Mouse (Mus musculus) gonadal fat pad, adult 2 months (tissue): ENCODE measurements around the gene Mt2. TPM values are rescaled to one million over a fixed set of nuclear protein-coding genes. Genes with fewer than 3 reads are reported as not detected.
"Not testable (repeated sequence)": the region's sequence is repeated elsewhere in the genome, so short reads cannot be mapped to it uniquely, and the experiment has no call there.

Experiments
- DNase-seq: peaks from one replicate; pipeline ENCODE4 v3.0.0-alpha.2; 2012; ENCODE audit warnings: low read depth
- polyA plus RNA-seq: library from polyadenylated mRNA; depleted of rRNA; stranded (reverse); fragments of >200 nt; gene quantifications from 2 replicates; pipeline ENCODE4 v1.2.3, GENCODE M21; 2012; rRNA removed

The Mt2 gene
- 147 and 159 TPM in 2 replicates for polyA plus RNA-seq

DNA sequence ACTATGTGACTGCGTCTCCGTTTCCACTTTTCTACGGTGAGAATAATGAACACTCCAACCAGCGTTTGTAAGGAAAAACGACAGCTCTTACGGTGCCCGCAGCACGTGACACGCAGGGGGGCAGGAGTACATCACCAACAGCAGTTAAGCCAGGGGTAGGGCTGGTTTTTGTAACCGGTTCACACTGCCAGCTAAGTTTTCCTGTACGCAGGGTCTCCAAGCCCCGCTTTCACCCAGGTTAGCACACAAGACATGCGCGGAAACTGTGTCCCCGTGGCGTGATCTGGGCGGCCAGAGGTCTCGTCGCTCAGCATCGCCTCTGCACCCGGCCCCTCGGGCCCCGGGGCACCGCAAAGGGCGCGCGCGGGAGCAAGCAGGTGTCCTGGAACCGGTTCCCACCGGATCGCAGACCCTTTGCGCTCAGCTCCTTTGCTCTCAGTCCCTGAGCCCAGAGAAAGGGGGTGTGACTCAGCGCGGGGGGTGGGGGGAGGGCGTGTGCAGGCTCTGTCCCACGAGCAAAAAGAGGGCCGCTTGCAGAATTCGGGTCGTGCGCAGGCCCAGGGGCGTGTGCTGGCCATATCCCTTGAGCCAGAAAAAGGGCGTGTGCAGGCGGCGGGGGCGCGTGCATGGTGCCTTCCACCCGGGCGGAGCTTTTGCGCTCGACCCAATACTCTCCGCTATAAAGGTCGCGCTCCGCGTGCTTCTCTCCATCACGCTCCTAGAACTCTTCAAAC lies at the start of gene Mt2:
Gene Mt2 (plus strand): TSS at position 590 of the 734 bp plus-strand sequence.
- DNase-seq, result no peak

DNA sequence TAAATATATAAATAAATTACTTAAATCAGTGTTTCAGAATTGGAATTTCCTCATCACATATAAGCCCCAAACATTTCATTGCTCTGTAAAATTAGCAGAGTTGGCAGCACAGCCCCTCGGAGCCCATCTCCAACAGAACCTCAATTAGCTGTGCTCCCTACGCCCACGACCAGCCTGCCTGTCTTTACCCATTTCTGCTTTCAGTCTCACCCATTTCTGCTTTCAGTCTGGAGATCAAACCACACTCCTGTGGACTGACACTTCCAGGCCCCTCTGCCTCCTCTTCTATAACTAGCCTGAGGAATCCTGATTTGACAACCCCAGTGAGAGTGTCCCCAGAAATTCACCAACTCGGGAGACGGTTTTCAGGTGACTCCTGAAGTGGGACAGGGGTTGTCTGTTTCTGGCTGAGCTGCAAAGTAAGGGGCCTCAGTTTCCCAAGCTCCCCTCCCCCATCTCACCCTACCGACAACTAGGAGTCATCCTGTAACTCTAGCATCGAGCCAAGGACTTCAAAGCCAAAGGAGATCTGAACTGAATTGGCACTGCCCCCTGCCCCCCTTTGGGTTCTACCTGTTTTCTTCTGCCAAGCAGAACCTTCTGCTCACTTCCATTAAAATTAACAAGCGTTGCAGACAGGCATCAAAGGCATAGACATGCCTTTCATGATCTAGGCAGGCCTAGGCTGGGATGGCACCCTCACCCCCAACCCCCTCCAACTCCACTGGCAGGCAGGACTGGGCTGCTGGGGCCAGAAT lies 49.6 kb upstream of the Mt2 start:
- no peak for DNase-seq

DNA sequence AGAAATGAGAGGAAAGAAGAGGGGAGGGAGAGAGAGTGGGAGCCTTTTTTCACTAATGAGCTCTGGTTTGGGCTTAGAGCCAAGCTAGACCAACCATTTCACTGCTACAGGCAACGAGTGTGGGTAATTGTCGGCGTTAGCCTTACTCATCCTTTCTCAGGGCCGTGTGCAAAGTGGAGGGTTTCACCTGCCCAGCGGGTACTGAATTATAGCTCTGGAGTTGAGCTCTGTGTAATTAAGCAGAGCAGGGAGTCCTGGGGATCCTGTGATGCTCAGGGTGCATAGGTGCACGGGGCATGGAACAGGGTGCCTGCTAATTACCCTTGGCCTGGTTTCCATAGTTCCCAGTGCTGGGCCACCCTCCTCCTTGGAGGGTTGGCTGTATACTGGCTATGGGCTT lies 44.8 kb upstream of the Mt2 start:
- DNase-seq, result no peak

DNA sequence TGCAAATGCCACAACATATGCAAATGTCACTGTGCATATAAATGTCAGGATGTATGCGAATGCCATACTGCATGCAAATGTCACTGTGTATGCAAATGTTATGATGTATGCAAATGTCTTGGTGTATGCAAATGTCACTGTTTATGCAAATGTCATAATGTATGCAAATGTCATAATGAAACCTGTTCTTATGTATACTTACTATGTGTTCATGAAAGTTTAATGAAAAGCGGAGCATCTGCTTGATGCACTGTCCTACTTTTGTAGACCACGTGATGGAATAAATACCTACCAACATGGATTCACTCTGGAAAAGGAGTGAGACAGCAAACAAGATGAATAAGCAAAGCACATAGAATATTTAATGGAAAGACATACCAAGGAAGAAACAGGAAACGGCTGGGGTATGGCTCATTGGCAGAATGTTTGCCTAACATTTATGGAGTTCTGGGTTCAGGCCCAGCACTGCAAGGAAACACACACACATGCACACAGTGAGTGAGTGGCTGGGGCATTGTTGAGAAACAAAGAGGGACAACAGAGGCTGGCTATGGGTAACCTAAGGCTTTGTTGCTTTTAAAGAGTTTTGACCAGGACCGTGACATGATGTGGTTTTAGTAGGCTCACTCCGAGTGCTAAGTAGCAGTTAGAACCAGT lies 43.2 kb upstream of the Mt2 start:
- DNase-seq, result no peak

DNA sequence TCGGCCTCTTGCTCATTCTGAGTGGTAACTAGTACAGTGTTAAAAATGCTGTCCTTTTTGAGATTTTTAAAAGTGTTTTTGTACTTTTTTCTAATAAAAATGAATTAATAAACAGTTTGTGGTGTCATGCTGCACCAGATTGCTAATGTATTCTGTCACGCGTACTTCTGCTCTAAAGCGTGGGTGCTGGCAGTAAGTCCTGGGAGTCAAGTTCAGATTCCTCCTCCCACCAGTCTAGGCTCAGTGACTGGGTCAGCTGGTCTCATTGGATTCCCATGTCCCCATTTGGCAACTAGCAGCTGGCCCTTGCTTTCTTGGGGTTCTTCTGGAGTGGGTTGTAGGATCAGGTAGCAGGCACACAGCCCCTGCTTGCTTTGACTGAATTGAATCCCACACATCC lies 42.3 kb upstream of the Mt2 start:
- DNase-seq, result no peak

DNA sequence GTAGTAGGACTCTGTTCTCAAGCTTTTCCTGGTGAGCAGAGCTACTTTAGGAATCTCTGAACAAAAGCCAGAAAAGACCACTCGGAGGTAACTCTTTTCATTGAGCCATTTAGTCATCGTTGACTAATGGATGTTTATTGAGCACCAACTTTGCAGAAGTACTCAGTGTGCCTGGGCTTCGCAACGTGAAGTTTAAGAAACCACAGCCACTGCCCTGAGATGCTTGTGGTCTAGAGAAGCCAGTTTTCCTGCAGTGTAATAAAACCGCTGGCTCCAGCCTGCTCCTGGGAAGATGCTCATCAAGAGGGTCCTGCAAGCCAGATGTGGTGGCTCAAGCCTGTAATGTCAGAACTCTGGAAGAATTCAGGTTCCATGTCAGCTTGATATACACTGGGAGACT lies 40.4 kb upstream of the Mt2 start:
- DNase-seq, result no peak

DNA sequence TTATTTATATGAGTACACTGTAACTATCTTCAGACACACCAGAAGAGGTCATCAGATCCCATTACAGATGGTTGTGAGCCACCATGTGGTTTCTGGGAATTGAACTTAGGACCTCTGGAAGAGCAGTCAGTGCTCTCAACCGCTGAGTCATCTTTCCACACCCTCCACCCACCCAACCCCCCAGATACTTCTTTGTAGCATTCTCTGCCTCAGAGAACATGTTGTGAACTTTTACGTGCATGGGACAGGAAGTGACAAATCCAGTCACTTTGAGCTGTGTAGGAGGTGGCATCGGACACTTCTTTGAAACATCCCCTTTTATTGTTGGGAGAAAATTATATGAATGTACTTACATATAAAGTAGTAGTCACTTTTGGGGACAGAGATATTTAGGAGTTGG lies 37.9 kb upstream of the Mt2 start:
- not testable (repeated sequence) for DNase-seq

DNA sequence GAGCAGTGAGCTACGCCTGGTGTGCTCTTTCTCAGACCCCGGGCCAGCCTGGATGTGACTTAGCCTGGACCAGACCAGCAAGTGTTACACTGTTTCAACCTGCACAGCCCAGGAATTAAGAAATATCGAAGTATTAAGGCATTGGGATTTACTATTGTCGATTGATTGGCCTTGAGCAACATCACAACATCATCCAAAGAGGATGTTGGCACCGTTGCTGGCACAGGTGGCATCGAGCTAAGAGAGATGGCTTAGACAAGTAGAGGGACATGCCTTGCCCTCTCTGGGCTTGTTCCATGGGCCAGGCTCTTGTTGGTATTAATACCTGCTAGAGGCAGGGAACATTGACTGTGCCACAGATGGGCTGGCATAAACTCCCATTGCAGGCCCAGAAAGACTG lies 36.9 kb upstream of the Mt2 start:
- DNase-seq, result peak; percentile 74

DNA sequence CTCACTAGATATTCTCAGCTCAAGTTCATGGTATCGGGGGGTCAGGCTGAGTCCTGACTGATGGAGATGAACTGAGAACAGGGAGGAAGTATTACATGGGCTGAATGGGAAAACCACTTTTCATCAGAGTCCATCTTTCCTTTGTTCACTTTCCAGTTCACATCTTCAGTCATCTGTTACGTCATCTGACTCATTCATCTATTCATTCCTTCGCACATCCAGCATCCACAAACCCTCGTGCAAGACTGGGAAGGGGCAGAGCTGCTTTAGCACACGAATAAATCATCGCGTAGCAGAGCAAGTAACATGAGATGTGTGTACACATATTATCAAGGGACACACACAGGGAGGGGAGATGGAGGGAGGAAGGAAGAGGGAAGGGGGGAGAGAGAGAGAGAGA lies 36.3 kb upstream of the Mt2 start:
- DNase-seq, result no peak

DNA sequence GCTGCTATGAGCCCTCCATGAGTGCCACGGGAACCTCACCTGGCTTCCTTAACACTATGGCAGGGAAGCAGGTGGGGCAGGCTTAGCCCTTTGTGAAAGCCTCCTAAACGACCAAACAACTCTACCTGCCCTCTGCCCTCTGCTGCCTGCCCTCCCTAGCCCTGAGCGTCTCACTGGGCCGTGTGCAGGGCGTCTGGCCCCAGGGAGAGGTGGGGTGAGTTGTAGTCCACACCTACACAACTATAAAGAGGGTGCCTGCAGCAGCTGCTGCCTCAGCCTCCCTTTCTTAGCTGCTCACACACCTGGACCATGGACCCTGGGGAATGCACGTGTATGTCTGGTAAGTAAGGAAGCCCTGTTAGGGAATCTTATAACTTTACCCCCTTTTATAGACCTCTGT lies 35.5 kb upstream of the Mt2 start, which contains the start of gene Mt4:
Gene Mt4 (plus strand): TSS at position 265 of the 400 bp plus-strand sequence.
- no peak for DNase-seq

DNA sequence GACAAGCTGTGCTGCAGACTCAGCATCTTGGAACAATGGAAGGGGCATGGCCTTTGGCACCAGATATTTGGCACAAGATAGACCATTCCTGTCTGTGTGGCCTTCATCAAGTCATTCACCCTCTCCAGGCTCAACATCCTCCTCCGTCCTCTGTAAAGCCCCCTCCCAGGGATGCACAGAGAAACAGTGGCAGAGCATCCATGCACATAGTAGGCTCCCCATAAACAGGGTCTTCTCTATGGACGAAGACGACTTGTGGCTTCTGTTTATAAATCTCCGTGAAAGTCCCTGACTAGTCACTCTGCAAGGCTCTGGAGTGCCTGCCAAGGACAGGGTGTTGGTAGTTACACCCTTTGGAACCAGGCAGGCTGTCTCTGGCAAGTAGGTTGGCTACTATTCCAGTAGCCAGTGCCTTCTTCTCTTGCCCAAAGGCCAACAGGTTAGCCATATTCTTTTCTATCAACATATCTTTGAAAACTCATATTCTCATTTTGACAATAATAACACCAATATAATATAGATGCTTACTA lies 32.1 kb upstream of the Mt2 start:
- DNase-seq, result no peak

DNA sequence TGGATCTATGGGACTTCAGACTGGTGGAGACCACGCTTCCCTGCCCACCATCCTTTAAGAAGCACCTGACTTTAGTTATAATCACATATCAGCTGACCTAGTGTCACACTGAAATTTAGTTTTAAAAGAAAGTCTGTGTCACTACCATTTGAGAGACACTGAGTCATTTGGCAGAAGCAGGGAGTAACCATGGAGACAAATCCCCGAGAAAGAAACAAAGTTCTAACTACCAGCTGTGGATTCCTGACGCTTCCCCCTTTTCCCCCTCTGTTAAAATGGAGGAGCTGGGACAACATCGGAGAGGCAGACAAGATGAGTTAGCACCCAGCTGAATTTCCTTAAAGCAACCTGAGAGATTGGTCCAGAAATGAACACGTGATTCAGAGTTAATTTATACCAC lies 24.2 kb upstream of the Mt2 start:
- no peak for DNase-seq

DNA sequence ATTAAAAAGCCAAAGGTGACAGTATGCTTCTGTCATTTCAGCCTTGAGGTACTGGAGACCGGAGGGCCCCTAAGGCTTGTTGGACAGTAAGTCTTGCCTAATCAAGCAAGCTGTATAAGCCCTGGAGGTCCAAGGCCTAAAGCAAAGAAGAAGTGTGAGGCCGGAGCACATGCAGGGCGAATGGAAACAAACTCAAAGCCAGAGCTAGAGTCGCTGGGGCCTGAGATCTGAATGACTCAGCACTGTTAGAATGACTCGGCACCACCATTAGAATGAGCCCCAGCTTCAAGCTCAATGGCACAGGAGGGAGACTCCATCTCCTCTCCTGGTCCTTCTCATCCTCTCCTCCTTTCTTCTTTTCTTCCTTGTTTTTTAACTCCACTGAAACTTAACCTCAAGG lies 21.5 kb upstream of the Mt2 start:
- DNase-seq, result no peak

DNA sequence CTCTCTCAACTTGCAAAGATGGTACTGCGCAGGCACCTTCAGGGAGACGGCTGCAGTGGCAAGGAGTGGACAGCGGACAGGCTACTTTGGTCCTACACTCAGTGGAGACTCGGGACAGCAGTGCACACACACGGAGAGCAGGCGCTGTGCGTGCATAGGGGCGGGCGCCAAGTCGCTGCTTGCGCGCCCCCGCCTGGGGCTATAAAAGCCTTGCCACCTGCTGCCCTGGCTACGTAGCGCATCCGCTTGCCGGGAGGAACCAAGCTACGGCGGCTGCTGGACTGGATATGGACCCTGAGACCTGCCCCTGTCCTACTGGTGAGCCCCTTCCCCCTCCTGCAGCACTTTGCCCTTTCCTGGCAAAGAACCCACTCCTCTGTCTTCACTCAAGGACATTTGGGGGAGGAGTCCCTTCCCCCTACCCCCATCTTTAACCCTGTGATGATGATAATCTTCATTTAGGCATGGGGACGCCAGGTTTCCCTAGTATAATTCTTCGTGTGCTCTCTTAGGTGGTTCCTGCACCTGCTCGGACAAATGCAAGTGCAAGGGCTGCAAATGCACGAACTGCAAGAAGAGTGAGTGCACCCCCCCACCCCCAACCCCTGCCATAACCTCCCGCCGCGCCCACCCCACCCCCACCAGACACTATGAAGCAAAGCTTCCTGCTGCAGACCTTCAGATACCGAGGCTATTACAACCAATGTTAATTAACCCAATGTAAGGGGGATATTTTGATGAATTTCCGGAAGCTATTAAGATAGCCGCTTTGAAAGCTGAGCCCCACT lies 19.8 kb upstream of the Mt2 start, which contains the start of gene Mt3:
Gene Mt3 (plus strand): TSS at position 95 of the 788 bp plus-strand sequence.
- DNase-seq, result no peak

DNA sequence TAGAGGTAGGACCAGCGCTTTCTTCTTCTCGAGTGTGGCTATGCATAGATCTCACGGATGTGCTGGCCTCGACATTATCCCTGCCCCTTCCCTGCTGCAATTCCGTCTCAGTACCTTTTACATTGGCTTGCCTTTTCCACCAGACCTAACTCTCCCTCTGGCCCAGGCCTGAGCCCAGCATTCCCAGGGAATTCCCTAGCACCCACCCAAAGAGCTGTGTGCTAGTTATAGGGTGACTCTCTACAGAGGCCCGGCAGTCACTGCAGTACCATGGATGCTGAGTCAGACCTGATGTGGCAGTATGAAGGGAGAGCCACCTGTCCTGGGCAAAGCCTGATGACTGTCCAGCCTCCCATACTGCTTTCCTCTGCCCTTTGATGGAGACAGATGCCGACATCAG lies 19.0 kb upstream of the Mt2 start:
- DNase-seq, result no peak

DNA sequence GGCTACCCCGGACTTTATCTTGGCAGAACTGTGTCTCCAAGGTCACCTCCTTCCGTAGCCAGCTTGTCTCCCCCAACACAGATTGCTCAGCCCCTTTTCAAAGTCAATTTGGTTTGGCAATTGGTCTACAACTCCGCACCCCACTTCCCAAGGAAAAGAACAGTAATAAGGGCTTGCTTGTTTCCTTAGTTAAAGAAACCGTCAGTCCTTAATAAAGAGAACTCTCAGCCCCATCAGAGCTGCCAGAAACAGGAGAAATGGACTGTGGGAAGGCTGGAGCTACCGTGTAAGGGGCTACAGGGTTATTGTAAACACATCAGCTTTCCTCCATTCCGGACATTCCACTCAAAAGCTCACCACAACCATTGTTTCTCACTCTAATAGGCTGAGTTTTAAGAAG lies 17.9 kb upstream of the Mt2 start:
- DNase-seq, result no peak

DNA sequence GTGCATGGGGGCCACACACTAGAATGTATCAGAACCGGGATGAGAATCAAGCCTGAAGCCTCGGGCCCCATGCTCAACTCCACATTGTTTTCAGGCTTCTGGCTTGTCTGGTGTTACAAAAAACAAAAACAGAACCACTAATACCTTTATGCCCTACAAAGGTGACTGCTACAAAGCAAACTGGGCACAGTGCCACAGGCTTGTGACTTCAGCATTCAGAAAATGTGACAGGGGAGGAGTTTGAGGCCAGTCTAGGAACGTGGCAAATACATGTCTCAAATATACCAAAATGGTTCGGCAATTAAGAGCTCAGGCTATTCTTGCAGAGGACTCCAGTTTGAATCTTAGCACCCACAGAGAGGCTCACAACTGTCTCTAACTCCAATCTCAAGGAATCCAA lies 16.4 kb upstream of the Mt2 start:
- no peak for DNase-seq

DNA sequence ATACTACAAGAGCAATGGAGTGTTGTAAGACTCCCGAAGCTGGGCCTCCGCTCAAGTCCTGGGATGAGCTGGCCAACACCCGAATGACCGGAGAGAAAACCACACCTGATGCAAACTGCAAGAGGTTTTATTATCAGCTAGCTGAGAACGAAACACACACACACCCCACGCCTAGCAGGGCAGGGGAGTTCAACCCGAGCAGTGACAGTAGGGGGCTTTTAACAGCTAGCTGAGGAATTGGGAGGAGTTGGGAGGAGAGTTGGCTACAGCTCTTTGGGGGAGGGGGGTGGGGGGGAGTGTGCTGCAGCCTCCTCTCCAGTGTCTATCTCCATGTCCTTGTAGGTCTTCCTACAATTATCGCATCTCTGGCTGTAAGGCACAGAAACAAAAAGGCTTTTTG lies 6.7 kb upstream of the Mt2 start:
- not testable (repeated sequence) for DNase-seq

DNA sequence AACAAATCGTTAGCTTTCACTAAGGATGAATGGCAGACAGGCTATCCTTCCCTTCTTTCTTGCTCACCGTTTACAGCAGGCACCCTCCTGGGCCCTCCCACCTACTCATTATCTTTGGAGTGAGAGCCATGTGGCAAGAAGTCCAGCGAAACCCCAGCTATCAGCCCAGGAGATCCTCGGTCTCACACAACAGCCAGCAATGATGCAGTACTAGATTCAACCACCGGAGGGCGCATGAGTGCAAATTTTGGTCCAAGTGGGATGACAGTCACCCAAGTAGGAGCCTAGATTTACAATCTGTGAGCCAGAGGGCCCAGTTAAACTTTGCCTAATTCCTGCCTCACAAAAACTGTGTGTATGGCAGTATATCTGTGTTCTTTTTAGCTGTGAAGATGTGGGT lies 5.2 kb upstream of the Mt2 start:
- DNase-seq, result no peak

DNA sequence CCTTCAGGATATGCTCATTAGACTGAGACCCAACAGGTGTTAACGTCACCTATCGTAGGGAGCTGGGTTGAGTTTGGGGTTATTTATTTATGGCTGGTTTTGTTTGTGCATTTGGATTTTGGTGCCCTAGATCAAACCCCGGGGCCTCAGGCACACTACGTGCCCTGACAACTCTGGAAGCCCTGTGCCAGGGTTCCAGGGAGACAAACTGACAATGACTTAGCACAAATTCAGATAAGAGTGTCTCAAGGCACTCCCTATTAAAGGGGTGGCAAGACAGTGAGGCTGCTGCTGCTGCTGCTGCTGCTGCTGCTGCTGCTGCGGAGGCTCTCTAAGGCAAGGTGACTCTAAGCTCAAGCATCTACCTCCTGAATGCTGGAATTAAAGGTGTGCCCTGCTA lies 2.9 kb upstream of the Mt2 start:
- DNase-seq, result no peak

DNA sequence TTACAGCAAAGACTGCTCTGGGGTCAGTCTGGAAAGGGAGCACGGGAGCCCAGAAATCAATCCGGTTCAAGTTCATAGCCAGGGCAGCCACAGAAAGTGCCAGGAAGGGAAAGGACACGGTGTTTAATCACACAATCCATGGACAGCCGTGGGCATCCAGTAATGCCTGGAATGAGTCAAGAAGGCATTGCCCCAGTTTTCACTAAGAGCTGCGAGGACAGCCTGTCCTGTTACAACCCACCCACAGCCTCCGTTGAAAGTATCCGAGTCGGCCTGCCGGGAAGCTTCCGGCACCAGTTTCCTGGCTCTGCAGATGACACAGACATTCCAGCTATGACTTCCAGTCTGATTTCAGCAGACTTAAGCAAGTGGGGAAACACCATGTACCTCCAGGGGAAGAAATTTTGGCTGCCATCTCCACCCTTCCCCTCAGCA lies 1.1 kb upstream of the Mt2 start:
- no peak for DNase-seq
